Mouse (Mus musculus) MEL (cell line): ENCODE results near the gene Kcnn1. TPM values are rescaled to one million over a fixed set of nuclear protein-coding genes. Genes with fewer than 3 reads are reported as not detected.

Experiments used
- DNase-seq: peaks from one replicate; pipeline ENCODE4 v3.0.0; 2011; ENCODE audit warnings: low read depth, low spot score
- H3K27ac ChIP-seq: 2 replicates; pipeline ENCODE4 v1.5.1; 2012; ENCODE audit warnings: low read depth, mild to moderate bottlenecking, control low read depth, low read length, moderate library complexity; ENCODE audit not compliant: control insufficient read depth
- H3K27me3 ChIP-seq, 2 experiments: fragments of 150-350 bp in 1 of 2; sonication (generic) in 1 of 2; 2 replicates each; pipeline ENCODE4 v1.6.1; 2012; ENCODE audit warnings: low read length in 2 of 2, mild to moderate bottlenecking in 2 of 2, improper control_type of control experiment in 1 of 2, moderate library complexity in 1 of 2; ENCODE audit not compliant: insufficient read depth in 2 of 2, control insufficient read depth in 1 of 2
- H3K36me3 ChIP-seq, 2 experiments: 2 replicates each; pipeline ENCODE4 v1.6.1; 2012 to 2014; ENCODE audit warnings: low read length in 2 of 2, improper control_type of control experiment in 1 of 2, inconsistent platforms in 1 of 2, mild to moderate bottlenecking in 1 of 2; ENCODE audit not compliant: insufficient read depth in 2 of 2, control insufficient read depth in 1 of 2
- H3K4me1 ChIP-seq, 2 experiments: fragments of 150-350 bp in 1 of 2; sonication (generic) in 1 of 2; 2 replicates each; pipeline ENCODE4 v1.6.1; 2012; ENCODE audit warnings: low read length in 2 of 2, improper control_type of control experiment in 1 of 2, mild to moderate bottlenecking in 1 of 2; ENCODE audit not compliant: insufficient read depth in 2 of 2, control insufficient read depth in 1 of 2
- H3K4me3 ChIP-seq, 2 experiments: fragments of 150-350 bp in 1 of 2; sonication (generic) in 1 of 2; 2 replicates each; pipeline ENCODE4 v1.5.1; 2012; ENCODE audit warnings: low read depth in 2 of 2, low read length in 2 of 2, mild to moderate bottlenecking in 2 of 2, moderate library complexity in 2 of 2, control low read depth in 1 of 2, improper control_type of control experiment in 1 of 2; ENCODE audit not compliant: control insufficient read depth in 1 of 2, insufficient read depth in 1 of 2
- H3K79me2 ChIP-seq: 2 replicates; pipeline ENCODE4 v1.6.1; 2012; ENCODE audit warnings: mild to moderate bottlenecking, low read length, moderate library complexity; ENCODE audit not compliant: control insufficient read depth, poor library complexity, insufficient read depth
- H3K9ac ChIP-seq: 2 replicates; pipeline ENCODE4 v1.6.1; 2012; ENCODE audit warnings: low read depth, mild to moderate bottlenecking, control low read depth, low read length, moderate library complexity; ENCODE audit not compliant: control insufficient read depth, poor library complexity, severe bottlenecking
- H3K9me3 ChIP-seq: fragments of 150-350 bp; sonication (generic); replicated peaks from 2 replicates; pipeline ENCODE4 v1.6.1; 2012; ENCODE audit warnings: mild to moderate bottlenecking, low read length, improper control_type of control experiment, moderate library complexity; ENCODE audit not compliant: insufficient read depth
- BHLHE40 ChIP-seq: IDR thresholded peaks from 2 replicates; pipeline ENCODE4 v1.6.1; 2012; ENCODE audit warnings: low read depth, mild to moderate bottlenecking, inconsistent platforms, low read length, improper control_type of control experiment, borderline replicate concordance
- CHD2 ChIP-seq: IDR thresholded peaks from 2 replicates; pipeline ENCODE4 v1.6.1; 2011; ENCODE audit warnings: low read length, improper control_type of control experiment
- CTCF ChIP-seq, 3 experiments: IDR thresholded peaks in 2 of 3; conservative IDR thresholded peaks in 1 of 3; 2 replicates each; pipeline ENCODE4 v1.5.1; 2011 to 2012; ENCODE audit warnings: low read length in 3 of 3, low read depth in 2 of 3, mild to moderate bottlenecking in 2 of 3, improper control_type of control experiment in 1 of 3, inconsistent platforms in 1 of 3, mixed read lengths in 1 of 3, moderate library complexity in 1 of 3; ENCODE audit not compliant: control insufficient read depth in 1 of 3, insufficient read depth in 1 of 3, poor library complexity in 1 of 3, severe bottlenecking in 1 of 3
- E2F4 ChIP-seq: IDR thresholded peaks from 2 replicates; pipeline ENCODE4 v1.6.1; 2011; ENCODE audit warnings: low read depth, low read length, improper control_type of control experiment, borderline replicate concordance
- ELF1 ChIP-seq: IDR thresholded peaks from 2 replicates; pipeline ENCODE4 v1.6.1; 2014; ENCODE audit warnings: low read depth, mild to moderate bottlenecking, inconsistent platforms, low read length, improper control_type of control experiment, moderate library complexity
- EP300 ChIP-seq, 2 experiments: IDR thresholded peaks; 2 replicates each; pipeline ENCODE4 v1.6.1; 2011; ENCODE audit warnings: improper control_type of control experiment in 2 of 2, low read length in 2 of 2, low read depth in 1 of 2, mild to moderate bottlenecking in 1 of 2
- ETS1 ChIP-seq: IDR thresholded peaks from 2 replicates; pipeline ENCODE4 v1.6.1; 2012; ENCODE audit warnings: low read depth, mild to moderate bottlenecking, inconsistent platforms, low read length, improper control_type of control experiment, moderate library complexity
- GABPA ChIP-seq: IDR thresholded peaks from 2 replicates; pipeline ENCODE4 v1.6.1; 2012; ENCODE audit warnings: low read depth, mild to moderate bottlenecking, inconsistent platforms, low read length, improper control_type of control experiment, moderate library complexity
- GATA1 ChIP-seq: IDR thresholded peaks from 2 replicates; pipeline ENCODE4 v1.6.1; 2011; ENCODE audit warnings: low read depth, low read length, improper control_type of control experiment
- HCFC1 ChIP-seq: IDR thresholded peaks from 2 replicates; pipeline ENCODE4 v1.6.1; 2012; ENCODE audit warnings: low read depth, mild to moderate bottlenecking, inconsistent platforms, low read length, improper control_type of control experiment, moderate library complexity
- JUND ChIP-seq: IDR thresholded peaks from 2 replicates; pipeline ENCODE4 v1.6.1; 2011; ENCODE audit warnings: low read depth, mild to moderate bottlenecking, improper control_type of control experiment, low read length
- KAT2A ChIP-seq: conservative IDR thresholded peaks from 2 replicates; pipeline ENCODE4 v1.6.1; 2012; ENCODE audit warnings: low read depth, low read length, improper control_type of control experiment, inconsistent platforms
- MAX ChIP-seq: IDR thresholded peaks from 2 replicates; pipeline ENCODE4 v1.6.1; 2011; ENCODE audit warnings: low read length, improper control_type of control experiment
- MAZ ChIP-seq: IDR thresholded peaks from 2 replicates; pipeline ENCODE4 v1.6.1; 2012; ENCODE audit warnings: low read depth, mild to moderate bottlenecking, inconsistent platforms, low read length, improper control_type of control experiment
- MEF2A ChIP-seq: IDR thresholded peaks from 2 replicates; pipeline ENCODE4 v1.6.1; 2014; ENCODE audit warnings: low read depth, mild to moderate bottlenecking, inconsistent platforms, low read length, improper control_type of control experiment; ENCODE audit not compliant: poor library complexity, insufficient replicate concordance, severe bottlenecking; ENCODE audit errors: extremely low read depth
- MXI1 ChIP-seq: IDR thresholded peaks from 2 replicates; pipeline ENCODE4 v1.6.1; 2011; ENCODE audit warnings: mild to moderate bottlenecking, low read depth, low read length, improper control_type of control experiment
- MYB ChIP-seq: IDR thresholded peaks from 2 replicates; pipeline ENCODE4 v1.6.1; 2011; ENCODE audit warnings: mild to moderate bottlenecking, low read depth, low read length, improper control_type of control experiment
- MYC ChIP-seq: IDR thresholded peaks from 2 replicates; pipeline ENCODE4 v1.6.1; 2011; ENCODE audit warnings: low read depth, mild to moderate bottlenecking, low read length, improper control_type of control experiment, moderate library complexity
- NELFE ChIP-seq: IDR thresholded peaks from 2 replicates; pipeline ENCODE4 v1.6.1; 2011; ENCODE audit warnings: low read depth, low read length, improper control_type of control experiment
- NRF1 ChIP-seq: IDR thresholded peaks from 2 replicates; pipeline ENCODE4 v1.6.1; 2014; ENCODE audit warnings: low read depth, mild to moderate bottlenecking, inconsistent platforms, low read length, improper control_type of control experiment, moderate library complexity; ENCODE audit not compliant: poor library complexity, insufficient read depth, severe bottlenecking
- POLR2A ChIP-seq, 2 experiments: IDR thresholded peaks; 2 replicates each; pipeline ENCODE4 v1.6.1; 2011 to 2012; ENCODE audit warnings: low read length in 2 of 2, mild to moderate bottlenecking in 2 of 2, control low read depth in 1 of 2, improper control_type of control experiment in 1 of 2, low read depth in 1 of 2, moderate library complexity in 1 of 2; ENCODE audit not compliant: control insufficient read depth in 1 of 2, insufficient read depth in 1 of 2, poor library complexity in 1 of 2
- RAD21 ChIP-seq: IDR thresholded peaks from 2 replicates; pipeline ENCODE4 v1.6.1; 2011; ENCODE audit warnings: mild to moderate bottlenecking, low read depth, low read length, improper control_type of control experiment
- RCOR1 ChIP-seq: IDR thresholded peaks from 2 replicates; pipeline ENCODE4 v1.6.1; 2012; ENCODE audit warnings: low read depth, mild to moderate bottlenecking, inconsistent platforms, low read length, improper control_type of control experiment
- SIN3A ChIP-seq: IDR thresholded peaks from 2 replicates; pipeline ENCODE4 v1.6.1; 2012; ENCODE audit warnings: low read length, improper control_type of control experiment, inconsistent platforms
- SMC3 ChIP-seq: IDR thresholded peaks from 2 replicates; pipeline ENCODE4 v1.6.1; 2011; ENCODE audit warnings: low read depth, low read length, improper control_type of control experiment
- TBP ChIP-seq: IDR thresholded peaks from 2 replicates; pipeline ENCODE4 v1.8.0; 2011; ENCODE audit warnings: low read depth, low read length, improper control_type of control experiment
- TCF12 ChIP-seq: IDR thresholded peaks from 2 replicates; pipeline ENCODE4 v1.6.1; 2014; ENCODE audit warnings: low read depth, mild to moderate bottlenecking, inconsistent platforms, low read length, improper control_type of control experiment, moderate library complexity
- USF2 ChIP-seq, 2 experiments: IDR thresholded peaks; 2 replicates each; pipeline ENCODE4 v1.6.1; 2011 to 2012; ENCODE audit warnings: improper control_type of control experiment in 2 of 2, low read length in 2 of 2, borderline replicate concordance in 1 of 2, inconsistent platforms in 1 of 2, low read depth in 1 of 2, mild to moderate bottlenecking in 1 of 2; ENCODE audit not compliant: insufficient read depth in 1 of 2
- ZC3H11A ChIP-seq: IDR thresholded peaks from 2 replicates; pipeline ENCODE4 v1.6.1; 2012; ENCODE audit warnings: low read depth, mild to moderate bottlenecking, inconsistent platforms, low read length, improper control_type of control experiment
- ZKSCAN1 ChIP-seq: IDR thresholded peaks from 2 replicates; pipeline ENCODE4 v1.6.1; 2012; ENCODE audit warnings: low read depth, mild to moderate bottlenecking, inconsistent platforms, low read length, improper control_type of control experiment, moderate library complexity
- ZMIZ1 ChIP-seq: IDR thresholded peaks from 2 replicates; pipeline ENCODE4 v1.6.1; 2012; ENCODE audit warnings: low read depth, mild to moderate bottlenecking, inconsistent platforms, low read length, improper control_type of control experiment, moderate library complexity
- ZNF384 ChIP-seq: IDR thresholded peaks from 2 replicates; pipeline ENCODE4 v1.6.1; 2012; ENCODE audit warnings: low read depth, mild to moderate bottlenecking, inconsistent platforms, low read length, improper control_type of control experiment
- polyA plus RNA-seq, 2 experiments: library from polyadenylated mRNA; stranded (reverse) in 1 of 2; unstranded in 1 of 2; fragments of >175 nt in 1 of 2; fragments of >200 nt in 1 of 2; gene quantifications; 2 replicates each; pipeline versions ENCODE4 v1.2.1 to v1.2.4; 2012; ENCODE audit warnings: low replicate concordance in 2 of 2, low read depth in 1 of 2; ENCODE audit not compliant: insufficient read length in 2 of 2, insufficient read depth in 1 of 2, missing spikeins in 1 of 2
- total RNA-seq: library from RNA; depleted of rRNA; stranded (reverse); fragments of 300-350 nt; gene quantifications from 2 replicates; pipeline ENCODE4 v1.2.3, GENCODE M21; 2012

Gene Kcnn1
- total and polyA plus RNA-seq, 3 experiments, result 8.9 to 10.7 TPM; not detected in 1

GRCm38 (mm10) chr8:70873364-70873985 is 10.4 kb upstream of the Kcnn1 start, which contains the start of gene Ccdc124:
Gene Ccdc124 (minus strand): TSS chr8:70873935.
- DNase-seq, result peak; percentile 97
- Histone ChIP-seq H3K9ac (peak within 1 kb of the TSS; percentile 98), H3K36me3 (no peaks in the 10 kb centered on the region), H3K9me3 (no peaks in the 10 kb centered on the region), H3K79me2 (peaks cover 5% of the 10 kb centered on the region), H3K4me3 (peak within 1 kb of the TSS; percentile 87 to 97), H3K27ac (peak within 1 kb of the TSS; percentile 94), H3K4me1 (peaks cover 0 to 7% of the 10 kb centered on the region in 2 experiments; a peak in 1 of 4 replicates), H3K27me3 (no peaks in the 10 kb centered on the region)
- TF ChIP-seq SMC3 (peak; percentile 79), GABPA (no peak), POLR2A (IDR thresholded peaks at IDR 0.05; ENCODE audit: control insufficient read depth in 1 of 2, insufficient read depth in 1 of 2, low read depth in 1 of 2, low read length in 2 of 2, poor library complexity in 1 of 2) (peak; percentile 29 to 37; a peak in 1 of 4 replicates), TBP (0 out of 2 replicates have a peak, but pooled peaks have one; percentile 8), RCOR1 (peak; percentile 91), JUND (no peak), E2F4 (no peak), ETS1 (peak; percentile 20; the same call in 1 of the 2 replicates), HCFC1 (peak; percentile 93), USF2 (IDR thresholded peaks at IDR 0.05; ENCODE audit: borderline replicate concordance in 1 of 2, insufficient read depth in 1 of 2, low read depth in 1 of 2, low read length in 2 of 2) (no peak), ELF1 (peak; percentile 81), SIN3A (peak; percentile 79; the same call in 1 of the 2 replicates), TCF12 (0 out of 2 replicates have a peak, but pooled peaks have one; percentile 34), MXI1 (peak; percentile 81), NELFE (peak; percentile 4; the same call in 1 of the 2 replicates), EP300 (IDR thresholded peaks at IDR 0.05; ENCODE audit: low read depth in 1 of 2, low read length in 2 of 2) (no peak), ZMIZ1 (no peak), CHD2 (no peak), ZNF384 (no peak), ZC3H11A (peak; percentile 65), KAT2A (peak; percentile 86), RAD21 (peak; percentile 83), MEF2A (no peak), GATA1 (no peak), BHLHE40 (no peak), CTCF (IDR thresholded peaks at IDR 0.05 in 2 of 3, conservative IDR thresholded peaks at IDR 0.05 in 1 of 3; ENCODE audit: control insufficient read depth in 1 of 3, insufficient read depth in 1 of 3, low read depth in 2 of 3, low read length in 3 of 3, poor library complexity in 1 of 3, severe bottlenecking in 1 of 3) (peak; percentile 80 to 97 (median 95)), MYB (no peak), ZKSCAN1 (no peak), MYC (peak; percentile 63), MAX (no peak), MAZ (peak; percentile 84), NRF1 (peak; percentile 78)
